Mouse (Mus musculus) T-cell, adult 2 months (primary cell): ENCODE data around the gene Dpf1.

Experiments used
- DNase-seq: peaks from one replicate; pipeline ENCODE4 v3.0.0; 2022; ENCODE audit warnings: low spot score

The Dpf1 gene

DNA sequence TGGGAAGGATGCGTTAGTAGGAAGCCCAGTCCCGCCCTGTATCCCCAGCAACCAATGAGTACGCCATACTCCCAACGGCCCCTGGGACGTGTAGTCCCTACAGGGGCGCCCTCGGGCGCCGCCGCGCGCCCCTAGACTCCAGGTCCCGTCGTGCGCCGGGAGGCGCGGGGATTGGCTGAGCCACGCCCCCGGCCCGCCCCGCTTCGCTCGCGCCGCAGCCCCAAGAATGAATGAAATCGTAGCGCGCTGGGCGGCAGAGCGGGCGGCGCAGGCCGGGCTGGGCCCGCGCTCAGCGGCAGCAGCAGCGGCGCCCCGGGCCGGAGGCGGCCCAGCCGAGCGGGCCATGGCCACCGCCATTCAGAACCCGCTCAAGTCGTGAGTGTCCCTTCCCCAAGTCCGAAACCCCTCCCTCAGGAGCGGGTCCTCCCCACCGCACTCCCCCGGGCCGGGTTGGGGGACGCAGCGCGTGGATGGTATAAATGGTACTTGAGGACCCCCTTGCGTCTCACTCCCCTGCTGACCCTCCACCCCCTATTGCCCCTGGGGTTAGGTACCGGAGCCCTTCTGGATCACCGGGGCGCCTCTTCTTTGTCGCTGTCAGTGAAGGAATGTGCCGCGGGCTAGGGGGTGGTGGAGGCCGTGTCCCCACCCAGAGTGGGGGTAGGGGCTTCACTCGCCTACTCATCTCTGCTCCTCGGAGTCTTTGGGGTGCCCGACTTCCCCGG is at the start of gene Dpf1:
TSS of gene Dpf1 (plus strand) at position 214 of the 725 bp plus-strand sequence.
- DNase-seq = peak; percentile 39

DNA sequence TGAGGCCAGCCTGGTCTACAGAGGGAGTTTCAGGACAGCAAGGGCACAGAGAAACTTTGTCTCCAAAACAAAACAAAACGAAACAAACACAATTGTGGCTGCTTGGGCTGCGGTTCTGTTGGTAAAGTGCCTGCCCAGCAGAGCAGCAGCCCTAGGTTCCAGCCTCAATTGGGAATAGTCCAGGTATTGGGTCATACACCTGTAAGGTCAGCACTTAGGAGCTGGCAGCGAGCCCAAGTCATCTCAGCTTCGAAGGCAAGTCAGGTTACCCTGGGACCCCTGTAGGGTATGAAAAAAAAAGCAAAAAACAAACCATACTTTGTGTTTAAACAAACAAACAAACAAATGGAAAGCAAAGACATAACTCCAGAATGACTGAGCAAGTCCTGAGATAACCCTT is 47.9 kb upstream of the Dpf1 start:
- DNase-seq = no peak

DNA sequence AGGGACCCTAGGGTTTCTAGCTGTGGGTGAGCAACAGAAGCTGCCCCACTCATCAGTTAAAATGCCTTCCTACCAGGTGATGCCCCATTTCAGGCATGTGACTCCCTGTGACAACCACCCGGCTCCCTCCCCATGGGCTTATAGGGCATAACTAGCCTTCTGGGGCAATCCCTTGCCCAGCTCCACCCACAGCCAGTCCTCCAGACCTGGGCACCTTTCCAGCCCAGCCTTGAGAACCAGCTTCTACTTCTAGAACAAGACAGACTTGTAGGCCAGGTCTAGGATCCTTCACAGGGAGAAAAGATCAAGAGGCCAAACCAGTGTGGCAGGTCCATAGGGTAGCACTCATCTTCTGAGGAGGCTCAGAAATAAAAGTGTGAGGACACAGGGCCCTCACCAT is 46.4 kb upstream of the Dpf1 start:
- DNase-seq = no peak

DNA sequence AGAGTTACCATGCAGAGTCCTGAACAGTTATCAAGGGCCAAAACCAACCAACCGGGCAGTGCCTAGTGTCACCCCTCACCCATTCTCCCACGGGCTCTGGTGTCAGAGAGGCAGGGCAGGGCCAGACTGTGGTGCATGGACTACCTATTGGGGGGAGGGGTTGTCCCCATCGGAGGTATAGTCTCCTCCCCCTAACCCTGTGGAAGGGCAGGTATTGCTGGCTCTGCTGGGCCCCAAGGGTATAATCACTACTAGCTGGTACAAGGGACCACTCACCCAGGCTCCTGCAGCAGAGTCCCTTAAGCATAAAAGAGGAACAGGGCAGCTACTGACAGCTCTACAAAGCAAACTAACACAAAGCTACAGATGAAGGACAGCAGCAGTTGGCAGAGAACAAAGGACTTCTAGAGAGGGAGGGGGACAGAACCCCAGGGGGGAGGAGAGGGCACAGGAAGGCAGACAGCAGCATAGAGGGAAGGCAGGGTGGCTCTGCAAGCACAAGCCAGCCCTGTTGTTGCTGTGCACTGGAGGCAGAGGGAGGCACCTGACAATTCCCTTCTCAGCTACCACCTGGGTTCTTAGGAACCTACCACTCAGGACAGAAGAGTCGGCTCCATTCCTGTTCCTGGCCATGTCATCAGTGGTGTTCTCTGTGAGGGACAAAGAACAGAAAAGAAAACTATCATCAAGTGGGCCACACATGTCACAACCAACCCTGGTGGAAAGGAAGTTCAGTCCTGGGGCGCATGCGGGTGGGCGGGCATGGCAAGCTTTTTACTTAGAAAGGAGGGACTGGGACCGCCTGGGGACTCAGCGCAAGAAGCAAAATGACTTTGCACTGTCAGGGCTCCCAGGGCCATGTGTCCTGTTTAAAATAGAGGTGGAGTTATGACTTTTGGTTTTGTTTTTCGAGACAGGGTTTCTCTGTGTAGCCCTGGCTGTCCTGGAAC is 43.7 kb upstream of the Dpf1 start:
- DNase-seq = peak; percentile 20

DNA sequence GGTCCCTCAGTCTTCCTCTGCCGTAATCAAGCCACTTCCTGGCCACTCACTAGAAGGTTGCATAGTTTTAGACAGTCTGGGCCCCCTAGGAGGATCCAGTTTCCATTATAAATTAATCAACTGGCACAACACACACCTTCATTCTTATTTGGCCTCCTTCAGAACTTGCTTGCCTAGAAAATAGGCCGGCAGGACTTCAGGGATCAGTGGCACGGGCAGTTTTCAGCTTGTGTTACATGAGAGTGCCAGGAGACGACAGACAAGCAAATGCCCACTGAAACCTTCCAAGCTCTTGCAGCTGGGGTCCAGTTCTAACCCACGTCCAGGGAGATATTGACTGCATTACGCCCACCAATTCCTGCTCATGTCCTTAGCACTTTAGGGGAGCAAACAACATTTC is 41.6 kb upstream of the Dpf1 start:
- DNase-seq = no peak

DNA sequence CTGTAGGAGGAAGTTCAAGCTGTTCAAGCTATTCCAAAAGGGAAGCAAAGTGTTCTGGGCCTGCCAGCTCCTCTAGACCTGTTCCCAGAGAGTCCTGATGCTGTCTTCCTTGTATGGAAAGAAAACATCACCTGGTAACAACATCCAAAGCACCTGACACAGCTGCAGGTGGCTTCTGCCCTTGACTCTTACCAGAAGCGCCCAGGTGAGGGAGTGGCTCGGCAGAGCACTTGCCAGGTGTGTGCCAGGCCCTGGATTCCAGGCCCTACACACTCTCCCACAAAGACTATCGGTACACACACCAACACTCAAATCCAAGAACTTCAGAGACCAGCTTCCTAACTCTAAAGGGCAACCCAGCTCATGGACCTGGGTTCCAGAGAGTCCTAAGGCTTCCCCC is 39.9 kb upstream of the Dpf1 start:
- DNase-seq = no peak

DNA sequence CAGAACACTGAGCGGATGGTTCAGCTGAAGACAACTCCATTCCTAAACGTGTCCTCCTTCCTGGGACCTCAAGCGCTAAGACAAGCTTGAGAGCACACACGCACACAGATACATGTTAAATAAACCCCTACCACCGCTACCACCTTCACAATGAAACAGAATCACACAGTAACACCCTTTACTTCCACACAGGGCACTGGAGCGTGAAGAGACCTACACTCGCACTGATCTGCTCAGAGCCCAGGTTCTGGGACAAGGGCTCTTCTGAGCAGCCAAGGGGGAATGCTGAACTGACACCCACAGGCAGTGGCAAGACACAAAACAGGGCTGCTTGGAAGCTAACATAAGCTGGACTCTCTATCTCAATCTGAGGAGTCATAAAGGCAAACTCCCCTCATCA is 38.1 kb upstream of the Dpf1 start:
- no peak for DNase-seq

DNA sequence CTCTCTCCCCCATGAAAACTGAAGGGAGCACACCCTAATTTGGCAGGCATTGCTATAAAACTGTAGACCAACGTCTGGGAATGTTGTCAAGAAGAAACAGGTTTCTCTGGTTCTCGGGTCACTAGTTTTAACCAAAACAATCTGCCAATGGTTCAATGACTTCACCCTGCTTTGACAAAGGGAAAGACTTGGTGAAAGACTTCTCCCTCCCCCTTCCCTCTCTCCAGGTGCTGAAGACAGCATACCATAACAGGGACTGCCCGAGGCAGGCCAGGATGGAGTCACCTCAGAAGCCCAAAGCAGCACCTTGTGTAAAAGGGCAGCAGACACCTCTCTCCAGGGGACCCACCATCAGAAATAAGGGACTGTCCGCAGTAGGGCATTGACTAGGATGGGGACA is 36.8 kb upstream of the Dpf1 start:
- no peak for DNase-seq

DNA sequence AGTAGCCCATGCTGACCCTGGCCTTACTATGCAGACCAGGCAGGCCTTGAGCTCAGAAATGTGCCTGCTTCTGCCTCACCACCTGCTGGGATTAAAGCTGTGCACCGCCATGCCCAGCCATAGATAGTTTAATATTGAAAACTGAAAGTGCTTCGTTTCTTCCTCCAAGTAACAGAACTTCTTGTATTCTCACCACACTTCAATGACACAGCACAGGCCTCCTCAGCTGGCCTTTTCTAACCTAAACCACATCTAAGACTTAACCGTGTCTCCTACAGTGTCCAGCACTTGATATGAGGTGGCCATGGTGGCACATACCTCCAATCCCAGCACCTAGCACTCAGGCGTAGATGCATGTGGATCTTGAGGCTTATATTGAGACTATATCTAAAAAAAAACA is 33.3 kb upstream of the Dpf1 start:
- no peak for DNase-seq

DNA sequence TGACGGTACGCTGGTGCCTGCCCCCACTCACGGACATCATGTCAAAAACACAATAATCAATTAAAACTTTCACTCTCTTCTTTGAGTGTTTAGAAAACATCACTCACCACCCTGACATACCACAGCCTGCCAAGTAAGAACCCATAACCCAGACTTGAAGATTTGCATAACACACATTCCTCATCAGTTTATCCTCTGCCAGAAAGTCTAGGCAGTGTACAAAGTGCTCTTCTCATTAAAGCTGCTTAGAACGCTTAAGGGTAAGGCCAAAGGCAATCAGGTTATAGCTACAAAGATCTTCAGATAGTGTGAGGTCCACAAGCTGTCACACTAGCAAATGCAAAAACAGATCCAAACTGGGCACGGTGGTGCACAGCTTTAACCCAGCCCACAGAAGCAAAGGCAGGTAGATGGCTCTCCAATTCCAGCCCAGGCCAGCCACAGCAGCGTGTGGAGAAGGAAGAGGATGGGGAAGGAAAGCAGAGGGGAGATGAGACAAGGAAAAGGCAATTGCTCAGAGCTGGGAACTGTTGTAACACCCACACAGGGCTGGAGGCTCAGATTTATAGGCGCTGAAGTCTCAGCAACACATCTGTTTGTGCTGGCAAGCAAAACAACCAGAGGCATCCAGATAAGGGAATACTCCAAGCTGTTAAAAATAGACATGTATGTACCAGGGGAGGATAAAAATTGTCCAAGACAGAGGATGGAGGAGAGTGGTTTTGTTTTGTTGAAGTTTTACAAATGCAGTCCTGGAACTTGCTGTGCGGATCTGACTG is 31.9 kb upstream of the Dpf1 start:
- no peak for DNase-seq

DNA sequence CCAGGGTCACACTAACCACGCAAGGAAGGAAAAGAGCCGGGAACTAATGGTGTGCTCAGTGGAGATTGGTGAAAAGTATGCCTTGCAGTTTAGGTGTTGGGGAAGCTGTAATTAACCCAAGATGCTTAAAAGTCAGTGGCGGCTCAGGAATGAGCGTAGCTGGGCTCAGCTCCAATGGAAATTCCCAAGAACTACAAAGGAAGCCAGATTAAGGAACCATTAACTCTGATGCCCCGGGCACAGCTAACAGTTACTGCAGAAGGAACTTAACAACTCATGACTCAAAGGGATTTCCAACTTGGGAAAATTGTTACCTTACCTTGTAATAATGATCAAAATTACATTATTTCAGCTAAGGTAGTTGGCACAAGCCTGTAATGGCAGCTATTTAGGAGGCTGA is 27.0 kb upstream of the Dpf1 start:
- no peak for DNase-seq

DNA sequence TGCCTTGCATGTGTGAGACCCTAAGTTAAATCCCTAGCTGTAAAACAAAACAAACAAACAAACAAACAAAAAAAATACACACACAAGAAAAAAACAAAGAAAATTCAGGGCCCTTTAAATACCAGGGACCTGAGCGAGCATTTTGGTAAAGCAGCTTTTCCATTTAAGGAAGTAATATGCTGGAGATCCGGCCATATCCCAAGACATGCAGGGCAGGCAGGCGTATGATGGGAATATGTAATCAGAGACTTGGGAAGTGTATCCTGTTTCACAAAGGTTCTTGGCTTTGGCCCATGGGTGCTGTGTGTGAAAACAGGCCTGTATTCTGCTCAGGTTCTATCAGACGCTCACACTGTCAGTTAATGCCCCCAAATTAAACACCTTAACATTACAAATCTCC is 26.2 kb upstream of the Dpf1 start:
- DNase-seq = no peak

DNA sequence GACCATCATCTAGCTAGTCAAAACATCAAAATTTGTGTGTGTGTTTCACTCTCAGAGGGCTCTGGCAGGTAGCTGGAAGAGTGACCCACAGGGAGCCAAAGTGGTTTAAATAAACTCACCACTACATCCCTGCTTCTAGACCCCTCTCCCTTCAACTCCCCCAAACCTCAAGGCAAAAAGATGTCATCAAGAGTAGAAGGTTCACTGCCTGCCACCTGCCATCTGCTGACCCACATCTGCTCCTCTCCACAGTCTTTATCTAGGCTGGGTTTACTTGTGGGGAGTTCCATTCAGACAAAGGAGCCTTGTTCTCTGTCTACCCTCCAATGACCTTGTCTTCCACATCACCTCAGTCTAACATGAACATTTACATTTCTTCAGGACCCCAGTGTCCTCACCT is 24.5 kb upstream of the Dpf1 start:
- DNase-seq = no peak

DNA sequence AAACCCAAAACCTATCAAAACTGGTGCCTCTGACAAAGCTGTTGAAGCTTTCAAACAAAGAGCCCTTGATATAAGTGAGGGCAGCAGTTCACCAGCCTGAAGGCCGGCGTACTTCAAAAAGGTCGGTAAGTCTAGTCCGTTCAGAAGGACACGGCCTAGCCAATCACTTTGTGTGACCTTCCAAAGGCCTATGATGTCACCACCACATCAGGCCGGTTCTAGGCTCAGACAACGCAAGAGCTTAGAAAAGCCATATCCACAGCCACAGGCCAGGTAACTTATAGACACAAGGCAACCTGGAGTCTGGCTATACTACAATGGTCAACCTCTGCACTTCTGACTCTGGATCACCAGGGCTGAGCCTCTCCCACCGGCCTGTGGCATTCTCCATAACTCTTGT is 23.8 kb upstream of the Dpf1 start:
- DNase-seq = no peak

DNA sequence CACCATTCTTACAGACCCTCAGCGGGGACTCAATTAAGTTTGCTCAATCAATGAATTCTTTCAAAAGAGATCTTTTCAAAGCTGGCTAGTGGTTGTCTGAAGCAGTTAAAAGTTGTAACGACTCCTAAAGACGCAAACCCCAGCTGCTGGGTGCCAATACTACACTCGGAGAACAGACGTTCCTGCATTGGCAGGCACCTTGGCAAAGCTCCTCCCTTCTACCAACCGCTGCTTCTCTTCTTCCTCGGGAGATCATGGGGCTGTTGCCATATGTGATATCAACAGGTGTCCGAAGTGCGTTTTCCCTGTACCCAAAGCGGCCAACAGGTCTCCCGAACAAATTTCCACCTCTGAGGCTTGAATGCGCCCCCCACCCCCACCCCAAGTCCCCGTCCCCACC is 22.9 kb upstream of the Dpf1 start:
- DNase-seq = peak; percentile 30

DNA sequence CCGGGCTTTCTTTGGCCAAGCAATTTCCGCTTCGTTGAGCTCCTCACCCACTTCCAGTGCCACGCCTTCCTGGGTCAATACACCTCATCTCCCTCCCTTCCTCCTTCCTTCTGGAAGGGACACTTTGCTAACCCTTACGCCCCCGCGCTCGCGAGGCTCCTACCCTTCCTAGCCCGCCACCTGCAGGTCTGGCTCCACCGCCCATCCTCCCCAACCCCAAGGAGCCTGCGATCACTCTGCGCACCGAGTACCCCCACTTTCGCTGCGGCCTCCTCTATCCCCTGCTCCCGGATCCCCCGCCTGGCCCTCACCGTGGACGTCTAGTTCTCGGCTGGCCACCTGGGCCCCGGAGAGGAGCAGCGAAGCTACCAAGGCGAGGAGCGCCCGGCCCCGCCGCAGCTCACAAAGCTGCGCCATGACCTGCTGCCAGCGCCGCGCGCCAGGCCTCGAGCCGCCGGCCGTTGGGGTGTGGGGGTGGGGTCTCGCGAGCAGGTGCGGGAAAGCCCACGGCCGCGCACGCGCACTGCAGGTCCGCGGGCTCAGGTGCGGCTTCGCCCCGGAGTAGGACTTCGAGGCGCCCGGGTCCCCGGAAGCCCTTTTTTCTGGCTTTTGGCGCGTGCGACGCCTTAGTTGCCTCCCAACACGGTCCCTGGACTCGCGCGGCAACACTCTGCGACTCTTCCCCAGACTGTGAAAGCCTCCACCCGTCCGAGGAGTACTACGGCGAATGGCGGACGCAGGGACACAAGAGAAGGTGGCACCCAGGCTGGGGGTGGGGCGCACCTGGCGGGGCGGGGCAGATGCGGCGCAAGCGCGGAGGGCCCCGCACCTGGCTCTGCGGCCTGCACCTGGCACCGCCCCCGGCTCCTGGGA is 22.3 kb upstream of the Dpf1 start, which contains the start of gene Spint2:
TSS of gene Spint2 (minus strand) at position 712 of the 873 bp plus-strand sequence.
- DNase-seq = peak; percentile 67

DNA sequence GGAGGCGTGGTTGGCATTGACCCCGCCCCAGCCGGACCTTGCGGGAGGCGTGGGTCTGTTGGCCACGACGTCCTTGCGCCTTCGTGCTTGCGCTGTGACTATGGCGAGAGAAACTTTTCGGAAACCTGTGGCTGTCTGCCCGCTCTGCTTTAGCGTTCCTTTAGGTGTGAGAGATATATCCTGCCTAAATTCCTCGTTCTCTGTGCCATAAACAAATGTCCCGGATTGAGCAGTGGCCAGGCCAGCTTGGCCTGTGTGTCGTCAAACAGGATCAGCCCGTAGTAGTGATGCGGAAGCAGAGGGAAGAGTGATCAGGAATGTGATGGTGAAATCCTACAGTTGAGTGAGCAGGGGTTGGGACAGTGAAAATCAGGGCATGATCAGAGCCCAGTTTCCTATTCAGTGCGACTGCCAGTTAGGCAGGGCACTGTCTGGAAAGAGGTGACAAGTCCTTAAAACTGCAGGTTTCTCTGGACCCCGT is 21.6 kb upstream of the Dpf1 start:
- DNase-seq = no peak

DNA sequence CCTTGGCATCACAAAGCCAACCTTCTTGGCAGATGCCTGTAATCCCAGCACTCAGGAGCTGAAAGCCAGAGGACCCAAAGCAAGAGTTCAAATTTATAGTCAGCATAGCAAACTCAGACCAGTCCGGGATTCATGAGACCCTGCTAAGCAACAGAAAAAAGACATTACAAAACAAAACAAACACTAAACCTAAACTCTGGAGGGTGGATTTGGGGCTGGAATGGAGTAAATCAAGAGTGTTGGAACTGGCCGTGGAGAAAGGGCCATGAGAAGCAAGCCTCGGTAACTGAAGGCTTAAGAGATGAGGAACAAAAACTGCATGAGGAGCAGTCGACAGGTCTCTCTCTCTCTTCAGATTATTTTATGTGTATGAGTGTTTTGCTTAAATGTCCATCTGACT is 19.9 kb upstream of the Dpf1 start:
- DNase-seq = no peak

DNA sequence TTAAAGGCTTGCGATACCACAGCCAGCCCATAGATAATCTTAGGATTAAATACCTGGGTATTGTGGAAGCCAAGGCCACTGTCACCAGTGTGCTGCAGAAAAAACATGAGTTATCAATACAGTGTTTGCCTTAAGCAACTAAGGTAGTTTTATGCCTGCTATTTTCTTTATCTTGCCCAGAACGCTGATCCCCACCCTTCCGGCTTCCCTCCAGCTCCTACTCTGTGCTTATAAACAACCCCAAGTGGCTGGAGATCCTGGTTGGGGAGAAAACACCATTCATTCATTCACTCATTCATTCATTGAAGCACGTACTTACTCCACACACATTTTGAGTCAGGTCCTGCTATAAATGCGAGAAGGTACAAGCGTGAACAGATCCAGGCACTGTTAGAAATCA is 19.2 kb upstream of the Dpf1 start:
- DNase-seq = no peak

DNA sequence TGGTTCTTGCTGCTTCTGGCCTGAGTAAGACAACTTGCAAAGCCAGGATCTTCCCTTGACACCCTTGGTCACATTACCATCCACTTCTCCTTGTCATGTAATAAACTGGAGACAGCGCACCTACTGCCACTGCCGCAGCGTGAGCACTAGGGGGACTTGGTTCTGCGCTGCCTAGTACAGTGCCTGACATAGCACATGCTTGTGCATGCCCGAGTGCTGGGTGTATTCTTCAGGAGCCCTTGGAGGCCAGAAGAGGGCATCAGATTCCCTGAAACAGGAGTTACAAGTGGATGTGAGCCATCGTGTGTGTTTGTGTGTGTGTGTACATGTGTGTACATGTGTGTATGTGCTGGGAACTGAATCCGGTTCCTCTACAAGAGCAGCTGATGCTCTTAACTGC is 16.3 kb upstream of the Dpf1 start:
- no peak for DNase-seq

DNA sequence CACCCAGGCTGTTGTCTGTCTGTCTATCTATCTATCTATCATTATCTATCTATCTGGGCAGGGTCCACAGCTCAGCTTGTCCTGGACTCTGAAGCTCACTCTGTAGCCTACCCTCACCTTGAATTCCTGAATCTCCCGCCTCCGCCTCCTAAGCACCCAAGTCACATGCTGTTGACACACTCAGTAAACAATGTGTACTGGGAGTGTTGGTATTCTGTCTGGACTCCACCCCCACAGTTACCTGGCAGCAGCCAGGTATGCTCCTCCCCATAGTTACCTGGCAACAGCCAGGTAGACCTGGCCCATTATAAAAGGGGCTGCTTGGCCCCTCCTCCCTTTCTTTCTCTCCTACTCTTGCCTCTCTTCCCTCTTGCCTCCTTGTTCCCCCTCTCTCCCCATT is 15.7 kb upstream of the Dpf1 start:
- no peak for DNase-seq
